Mouse (Mus musculus) heart, embryonic 11.5 days (tissue): ENCODE data around the gene Igfbp3. TPM values are rescaled to one million over a fixed set of nuclear protein-coding genes. Genes with fewer than 3 reads are reported as not detected.

Experiments used
- ATAC-seq: fragments of 200-750 bp; cut with Nextera tagmentation; replicated peaks from 2 replicates; pipeline ENCODE4 v1.8.0; 2017; ENCODE audit warnings: moderate library complexity; ENCODE audit not compliant: insufficient number of reproducible peaks, low FRiP score, low TSS enrichment
- H3K27ac ChIP-seq: fragments of 300-500 bp; sonication (generic); 2 replicates; pipeline ENCODE4 v1.5.1; 2014; ENCODE audit warnings: mild to moderate bottlenecking, low read depth, low read length
- H3K27me3 ChIP-seq: fragments of 300-500 bp; sonication (generic); 2 replicates; pipeline ENCODE4 v1.6.1; 2014; ENCODE audit warnings: mild to moderate bottlenecking, low read length, mixed read lengths; ENCODE audit not compliant: control insufficient read depth, insufficient read depth
- H3K36me3 ChIP-seq: fragments of 300-500 bp; sonication (generic); 2 replicates; pipeline ENCODE4 v1.6.1; 2014; ENCODE audit warnings: mild to moderate bottlenecking, low read length, moderate library complexity, mixed read lengths; ENCODE audit not compliant: control insufficient read depth, insufficient read depth
- H3K4me1 ChIP-seq: fragments of 300-500 bp; sonication (generic); 2 replicates; pipeline ENCODE4 v1.6.1; 2014; ENCODE audit warnings: low read length; ENCODE audit not compliant: control insufficient read depth, insufficient read depth
- H3K4me2 ChIP-seq: fragments of 300-500 bp; sonication (generic); 2 replicates; pipeline ENCODE4 v1.6.1; 2014; ENCODE audit warnings: mild to moderate bottlenecking, moderate library complexity
- H3K4me3 ChIP-seq: fragments of 300-500 bp; sonication (generic); 2 replicates; pipeline ENCODE4 v1.5.1; 2014; ENCODE audit warnings: low read depth, low read length
- H3K9ac ChIP-seq: fragments of 300-500 bp; sonication (generic); 2 replicates; pipeline ENCODE4 v1.6.1; 2014; ENCODE audit warnings: mild to moderate bottlenecking, low read depth, low read length, moderate library complexity
- H3K9me3 ChIP-seq: fragments of 300-500 bp; sonication (generic); replicated peaks from 2 replicates; pipeline ENCODE4 v1.6.1; 2016; ENCODE audit warnings: low read length; ENCODE audit not compliant: control insufficient read depth
- WGBS: fragments of 180-500 bp; shearing (Covaris S2); extraction: QIAGEN DNeasy Blood & Tissue Kit; methylation state at CpG from one replicate; pipeline ENCODE4 v1.1.7; 2014; ENCODE audit not compliant: insufficient replicate concordance; 5-methylcytosine and 5-hydroxymethylcytosine counted together
- polyA plus RNA-seq: library from polyadenylated mRNA; unstranded; fragments of >200 nt; fragmentation: Nextera tagmentation; extraction: Ambion mirVana; gene quantifications from 2 replicates; pipeline ENCODE4 v1.2.1, GENCODE M21; 2014

The Igfbp3 gene
- polyA plus RNA-seq, 1 experiment from 2014 or later: 20.9 TPM

- Histone ChIP-seq H3K4me3 (no peak overlapping the region), H3K9me3 (no peaks in the 10 kb centered on the region), H3K9ac (no peak overlapping the region), H3K4me2 (no peak overlapping the region), H3K27me3 (no peaks in the 10 kb centered on the region), H3K36me3 (no peaks in the 10 kb centered on the region), H3K27ac (no peak overlapping the region), H3K4me1 (no peaks in the 10 kb centered on the region)
- ATAC-seq: no peak
- WGBS: 75% methylated on average over 9 of the region's 9 CpGs
Measured at GRCm38 (mm10) chr11:7200393-7200783, 13.3 kb downstream of the Igfbp3 start.

- WGBS: 48% methylated on average over 14 of the region's 14 CpGs
- no peak overlapping the region for H3K4me2 ChIP-seq
Measured at GRCm38 (mm10) chr11:7199736-7200392, 13.9 kb downstream of the Igfbp3 start.

GRCm38 (mm10) chr11:7198481-7199256 is 15.1 kb downstream of the Igfbp3 start:
- ATAC-seq: no peak
- H3K9ac ChIP-seq: no peak overlapping the region
- no peak overlapping the region for H3K4me3 ChIP-seq
- H3K36me3 ChIP-seq: no peaks in the 10 kb centered on the region
- no peak overlapping the region for H3K27ac ChIP-seq
- H3K4me2 ChIP-seq: no peak overlapping the region
- no peaks in the 10 kb centered on the region for H3K27me3 ChIP-seq
- H3K4me1 ChIP-seq: no peaks in the 10 kb centered on the region
- 63% methylated on average over 10 of the region's 10 CpGs for WGBS
- no peaks in the 10 kb centered on the region for H3K9me3 ChIP-seq

More at GRCm38 (mm10) chr11:7199736-7200392, 13.9 kb downstream of the Igfbp3 start:
- no peaks in the 10 kb centered on the region for H3K36me3 ChIP-seq
- H3K4me1 ChIP-seq: no peaks in the 10 kb centered on the region
- no peak overlapping the region for H3K4me3 ChIP-seq
- H3K9me3 ChIP-seq: no peaks in the 10 kb centered on the region
- H3K9ac ChIP-seq: no peak overlapping the region
- no peak overlapping the region for H3K27ac ChIP-seq
- H3K27me3 ChIP-seq: no peaks in the 10 kb centered on the region
- no peak for ATAC-seq

- 84% methylated on average over 19 of the region's 19 CpGs for WGBS
- no peak overlapping the region for H3K4me2 ChIP-seq
- no peak overlapping the region for H3K27ac ChIP-seq
- no peaks in the 10 kb centered on the region for H3K9me3 ChIP-seq
- no peaks in the 10 kb centered on the region for H3K36me3 ChIP-seq
- peaks cover under 1% of the 10 kb centered on the region; the same call in 1 of the 2 replicates for H3K4me1 ChIP-seq
- H3K9ac ChIP-seq: no peak overlapping the region
- no peak for ATAC-seq
- H3K4me3 ChIP-seq: no peak overlapping the region
- no peaks in the 10 kb centered on the region for H3K27me3 ChIP-seq
Measured at GRCm38 (mm10) chr11:7198006-7198405, 15.7 kb downstream of the Igfbp3 start.

- no peaks in the 10 kb centered on the region for H3K27me3 ChIP-seq
- no peak within 1 kb of the TSS for H3K4me3 ChIP-seq
- no peaks in the 10 kb centered on the region for H3K9me3 ChIP-seq
- H3K36me3 ChIP-seq: no peaks in the 10 kb centered on the region
- no peak within 1 kb of the TSS for H3K9ac ChIP-seq
- no peak for ATAC-seq
- H3K27ac ChIP-seq: no peak within 1 kb of the TSS
- 66% methylated on average over 12 of the region's 12 CpGs for WGBS
- H3K4me2 ChIP-seq: no peak within 1 kb of the TSS
- peaks cover 5% of the 10 kb centered on the region for H3K4me1 ChIP-seq
Measured at GRCm38 (mm10) chr11:7197491-7197941, 16.2 kb downstream of the Igfbp3 start, which contains the start of gene Igfbp1. TSS of gene Igfbp1 (plus strand) at chr11:7197782.

GRCm38 (mm10) chr11:7195312-7195685 is 18.4 kb downstream of the Igfbp3 start:
- H3K9ac ChIP-seq: no peak overlapping the region
- peaks cover 10% of the 10 kb centered on the region for H3K4me1 ChIP-seq
- WGBS: 73% methylated on average over 4 of the region's 4 CpGs
- H3K9me3 ChIP-seq: no peaks in the 10 kb centered on the region
- H3K27me3 ChIP-seq: no peaks in the 10 kb centered on the region
- no peaks in the 10 kb centered on the region for H3K36me3 ChIP-seq
- ATAC-seq: no peak
- no peak overlapping the region for H3K27ac ChIP-seq
- no peak overlapping the region for H3K4me2 ChIP-seq
- no peak overlapping the region for H3K4me3 ChIP-seq

- H3K27me3 ChIP-seq: no peaks in the 10 kb centered on the region
- H3K4me2 ChIP-seq: no peak overlapping the region
- no peak overlapping the region for H3K9ac ChIP-seq
- 89% methylated on average over 10 of the region's 10 CpGs for WGBS
- ATAC-seq: no peak
- no peak overlapping the region for H3K27ac ChIP-seq
- no peaks in the 10 kb centered on the region for H3K9me3 ChIP-seq
- H3K36me3 ChIP-seq: no peaks in the 10 kb centered on the region
- peaks cover 10% of the 10 kb centered on the region for H3K4me1 ChIP-seq
- H3K4me3 ChIP-seq: no peak overlapping the region
Measured at GRCm38 (mm10) chr11:7194432-7195311, 19.1 kb downstream of the Igfbp3 start.

GRCm38 (mm10) chr11:7193134-7193533 is 20.6 kb downstream of the Igfbp3 start:
- no peaks in the 10 kb centered on the region for H3K36me3 ChIP-seq
- no peak overlapping the region for H3K27ac ChIP-seq
- 61% methylated on average over 9 of the region's 9 CpGs for WGBS
- no peaks in the 10 kb centered on the region for H3K27me3 ChIP-seq
- no peak for ATAC-seq
- H3K4me3 ChIP-seq: no peak overlapping the region
- H3K4me2 ChIP-seq: no peak overlapping the region
- H3K4me1 ChIP-seq: peaks cover 10% of the 10 kb centered on the region
- H3K9me3 ChIP-seq: no peaks in the 10 kb centered on the region
- H3K9ac ChIP-seq: 0 out of 2 replicates have a peak overlapping the region, but pooled peaks have one; percentile 3
